Mouse (Mus musculus) liver, embryonic 14.5 days (tissue): Measurements from ENCODE around the gene Ralgapa2.

ENCODE experiments used
- CTCF ChIP-seq: IDR thresholded peaks from 2 replicates; pipeline ENCODE4 v1.5.1; 2016; ENCODE audit warnings: antibody characterized with exemption, low read depth, control low read depth
- EP300 ChIP-seq: IDR thresholded peaks from 2 replicates; pipeline ENCODE4 v1.6.1; 2016; ENCODE audit warnings: antibody characterized with exemption, low read depth

- TF ChIP-seq CTCF, result no peak
- no peak for TF ChIP-seq EP300
These were observed 253.2 kb downstream of the Ralgapa2 start for GRCm38 (mm10) chr2:146258736-146259469.
